Mouse (Mus musculus): ENCODE measurements at regions not wholly inside any gene's neighbourhood (a gene's known extent, or its start where the extent isn't known, plus 50 kb on each side); places are given as distances from the start of the nearest gene placed in this dataset.

- no peak for DNase-seq (ENCODE audit: low read depth, low spot score)
- Histone ChIP-seq H3K4me1 (ENCODE audit: control insufficient read depth in 1 of 2, insufficient read depth in 2 of 2, low read length in 2 of 2) (no peaks in the 10 kb centered on the region), H3K4me3 (ENCODE audit: control insufficient read depth in 1 of 2, insufficient read depth in 1 of 2, low read depth in 2 of 2, low read length in 2 of 2) (no peak overlapping the region), H3K27me3 (ENCODE audit: control insufficient read depth in 1 of 2, insufficient read depth in 2 of 2, low read length in 2 of 2) (no peaks in the 10 kb centered on the region), H3K79me2 (ENCODE audit: control insufficient read depth, insufficient read depth, low read length, poor library complexity) (no peaks in the 10 kb centered on the region), H3K36me3 (ENCODE audit: control insufficient read depth in 1 of 2, insufficient read depth in 2 of 2, low read length in 2 of 2) (no peaks in the 10 kb centered on the region), H3K9ac (ENCODE audit: control insufficient read depth, low read depth, low read length, poor library complexity, severe bottlenecking) (no peak overlapping the region), H3K27ac (ENCODE audit: control insufficient read depth, low read depth, low read length) (no peak overlapping the region), H3K9me3 (replicated peaks; ENCODE audit: insufficient read depth, low read length) (no peaks in the 10 kb centered on the region)
- TF ChIP-seq TBP (IDR thresholded peaks at IDR 0.05; ENCODE audit: low read depth, low read length) (no peak), POLR2A (IDR thresholded peaks at IDR 0.05; ENCODE audit: control insufficient read depth in 1 of 2, insufficient read depth in 1 of 2, low read depth in 1 of 2, low read length in 2 of 2, poor library complexity in 1 of 2) (no peak), TCF12 (IDR thresholded peaks at IDR 0.05; ENCODE audit: low read depth, low read length) (no peak), USF2 (IDR thresholded peaks at IDR 0.05; ENCODE audit: borderline replicate concordance in 1 of 2, insufficient read depth in 1 of 2, low read depth in 1 of 2, low read length in 2 of 2) (no peak), GABPA (IDR thresholded peaks at IDR 0.05; ENCODE audit: low read depth, low read length) (no peak), MAX (IDR thresholded peaks at IDR 0.05; ENCODE audit: low read length) (no peak)
Measured at GRCm38 (mm10) chr6:84267526-84267925, 259.1 kb downstream of the Dysf start.

- Histone ChIP-seq H3K4me3 (ENCODE audit: control insufficient read depth in 1 of 2, insufficient read depth in 1 of 2, low read depth in 2 of 2, low read length in 2 of 2) (no peak overlapping the region), H3K9ac (ENCODE audit: control insufficient read depth, low read depth, low read length, poor library complexity, severe bottlenecking) (no peak overlapping the region), H3K9me3 (replicated peaks; ENCODE audit: insufficient read depth, low read length) (no peaks in the 10 kb centered on the region), H3K27ac (ENCODE audit: control insufficient read depth, low read depth, low read length) (no peak overlapping the region), H3K36me3 (ENCODE audit: control insufficient read depth in 1 of 2, insufficient read depth in 2 of 2, low read length in 2 of 2) (no peaks in the 10 kb centered on the region), H3K79me2 (ENCODE audit: control insufficient read depth, insufficient read depth, low read length, poor library complexity) (no peaks in the 10 kb centered on the region), H3K4me1 (ENCODE audit: control insufficient read depth in 1 of 2, insufficient read depth in 2 of 2, low read length in 2 of 2) (no peaks in the 10 kb centered on the region), H3K27me3 (ENCODE audit: control insufficient read depth in 1 of 2, insufficient read depth in 2 of 2, low read length in 2 of 2) (no peaks in the 10 kb centered on the region)
- DNase-seq (ENCODE audit: low read depth, low spot score) = no peak
- TF ChIP-seq MAZ (IDR thresholded peaks at IDR 0.05; ENCODE audit: low read depth, low read length) (no peak), BHLHE40 (IDR thresholded peaks at IDR 0.05; ENCODE audit: borderline replicate concordance, low read depth, low read length) (no peak)
Measured at GRCm38 (mm10) chr6:84266736-84267135, 258.3 kb downstream of the Dysf start.

GRCm38 (mm10) chr6:84264681-84265080, 256.3 kb downstream of the Dysf start:
- Histone ChIP-seq H3K79me2 (ENCODE audit: control insufficient read depth, insufficient read depth, low read length, poor library complexity) (no peaks in the 10 kb centered on the region), H3K36me3 (ENCODE audit: control insufficient read depth in 1 of 2, insufficient read depth in 2 of 2, low read length in 2 of 2) (no peaks in the 10 kb centered on the region), H3K4me3 (ENCODE audit: control insufficient read depth in 1 of 2, insufficient read depth in 1 of 2, low read depth in 2 of 2, low read length in 2 of 2) (no peak overlapping the region), H3K4me1 (ENCODE audit: control insufficient read depth in 1 of 2, insufficient read depth in 2 of 2, low read length in 2 of 2) (no peaks in the 10 kb centered on the region), H3K27ac (ENCODE audit: control insufficient read depth, low read depth, low read length) (no peak overlapping the region), H3K9me3 (replicated peaks; ENCODE audit: insufficient read depth, low read length) (no peaks in the 10 kb centered on the region), H3K9ac (ENCODE audit: control insufficient read depth, low read depth, low read length, poor library complexity, severe bottlenecking) (no peak overlapping the region), H3K27me3 (ENCODE audit: control insufficient read depth in 1 of 2, insufficient read depth in 2 of 2, low read length in 2 of 2) (no peaks in the 10 kb centered on the region)
- DNase-seq (ENCODE audit: low read depth, low spot score) = no peak
- TF ChIP-seq MEF2A (IDR thresholded peaks at IDR 0.05; ENCODE audit: extremely low read depth, insufficient replicate concordance, low read depth, low read length, poor library complexity, severe bottlenecking) (no peak), ZNF384 (IDR thresholded peaks at IDR 0.05; ENCODE audit: low read depth, low read length) (no peak), UBTF (IDR thresholded peaks at IDR 0.05; ENCODE audit: borderline replicate concordance, insufficient read depth, low read depth, low read length) (no peak), GATA1 (IDR thresholded peaks at IDR 0.05; ENCODE audit: low read depth, low read length) (no peak), MAX (IDR thresholded peaks at IDR 0.05; ENCODE audit: low read length) (no peak), ELF1 (IDR thresholded peaks at IDR 0.05; ENCODE audit: low read depth, low read length) (no peak)
